Mouse (Mus musculus) E14TG2a.4 (cell line): ENCODE measurements around the gene Bcl9.

Source experiments
- H3K27me3 ChIP-seq: 2 replicates; pipeline ENCODE4 v1.6.1; 2014; ENCODE audit warnings: low read length, control low read depth; ENCODE audit not compliant: insufficient read depth
- H3K36me3 ChIP-seq: 2 replicates; pipeline ENCODE4 v1.6.1; 2014; ENCODE audit warnings: low read length, control low read depth; ENCODE audit not compliant: insufficient read depth
- H3K4me1 ChIP-seq: replicated peaks from 2 replicates; pipeline ENCODE4 v1.6.1; 2014; ENCODE audit warnings: low read depth, low read length, control low read depth
- H3K4me3 ChIP-seq: replicated peaks from 2 replicates; pipeline ENCODE4 v1.5.1; 2014; ENCODE audit warnings: mild to moderate bottlenecking, low read length
- H3K9me3 ChIP-seq: 2 replicates; pipeline ENCODE4 v1.6.1; 2014; ENCODE audit warnings: low read length, control low read depth
- CTCF ChIP-seq: conservative IDR thresholded peaks from 2 replicates; pipeline ENCODE4 v1.5.1; 2014; ENCODE audit warnings: low read length
- NANOG ChIP-seq: IDR thresholded peaks from 2 replicates; pipeline ENCODE4 v1.6.1; 2014; ENCODE audit warnings: borderline replicate concordance, low read length, mixed read lengths
- POU5F1 ChIP-seq: IDR thresholded peaks from 2 replicates; pipeline ENCODE4 v1.6.1; 2014; ENCODE audit warnings: low read length, borderline replicate concordance

Gene Bcl9

DNA sequence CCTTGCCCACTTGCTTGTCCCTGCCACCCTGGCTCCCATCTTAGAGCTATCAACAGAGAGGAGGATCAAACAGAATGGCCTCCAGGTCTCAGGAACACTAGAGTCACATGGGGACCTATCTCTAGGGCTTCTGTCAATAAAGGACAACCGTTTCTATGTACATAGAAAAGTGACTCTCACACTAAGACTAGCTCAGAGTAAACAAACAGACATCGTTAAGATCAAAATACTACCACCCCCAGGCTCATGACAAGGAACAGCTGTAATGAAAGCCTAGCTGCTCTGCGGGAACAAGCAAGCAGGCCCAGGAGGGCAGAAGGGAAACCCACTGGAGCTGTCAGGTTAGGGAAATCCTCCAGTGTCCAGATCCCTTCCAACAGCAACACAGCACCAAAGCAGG lies 82.2 kb downstream of the Bcl9 start:
- Histone ChIP-seq H3K9me3 (no peaks in the 10 kb centered on the region), H3K27me3 (no peaks in the 10 kb centered on the region), H3K4me3 (no peak overlapping the region), H3K36me3 (peaks cover 85% of the 10 kb centered on the region), H3K4me1 (no peaks in the 10 kb centered on the region)
- TF ChIP-seq CTCF: no peak
- no peak for TF ChIP-seq POU5F1
- TF ChIP-seq NANOG: no peak

DNA sequence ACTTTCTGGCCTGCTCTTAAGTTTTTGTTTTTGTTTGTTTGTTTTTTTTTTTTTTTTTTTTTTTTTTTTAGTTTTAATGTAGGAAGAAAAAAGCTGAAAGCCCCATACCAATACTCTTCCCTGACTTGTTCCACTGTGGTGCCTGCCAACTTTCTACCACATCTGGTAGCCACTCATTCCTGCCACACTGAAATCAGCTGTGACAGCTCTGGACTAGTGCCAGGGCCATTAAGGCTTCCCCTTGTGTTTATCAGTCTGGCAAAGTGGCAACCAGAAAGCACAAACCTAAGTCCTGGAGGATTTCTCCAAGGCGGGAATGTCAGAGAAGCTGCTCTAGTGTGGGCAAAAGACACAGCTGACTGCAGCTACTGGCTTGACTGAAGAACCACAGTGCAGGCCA lies 83.3 kb downstream of the Bcl9 start:
- TF ChIP-seq NANOG: no peak

DNA sequence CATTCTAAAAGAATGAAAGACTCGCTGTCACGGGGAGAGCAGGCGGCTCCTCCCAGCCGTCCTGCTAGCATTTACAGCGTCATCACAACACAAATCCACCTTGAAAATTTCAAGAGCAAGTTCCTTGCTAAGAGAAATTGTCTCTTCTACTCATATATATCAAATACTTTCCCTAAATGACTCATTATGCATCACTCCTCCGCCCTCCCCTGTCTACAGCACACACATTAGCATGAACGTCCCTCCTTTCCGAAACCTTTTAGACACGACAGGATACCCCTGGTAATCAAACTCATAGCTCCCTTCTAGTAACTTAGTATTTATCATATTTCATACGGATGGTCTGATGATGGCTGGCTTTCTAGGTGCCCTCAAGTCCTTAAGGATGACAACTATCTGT lies 83.8 kb downstream of the Bcl9 start:
- peaks cover 4% of the 10 kb centered on the region for H3K4me1 ChIP-seq
- peaks cover 86% of the 10 kb centered on the region for H3K36me3 ChIP-seq
- no peak overlapping the region for H3K4me3 ChIP-seq
- no peaks in the 10 kb centered on the region for H3K27me3 ChIP-seq
- no peaks in the 10 kb centered on the region for H3K9me3 ChIP-seq
- TF ChIP-seq POU5F1 (no peak), CTCF (no peak), NANOG (no peak)

More for the DNA sequence above, 83.3 kb downstream of the Bcl9 start:
- Histone ChIP-seq H3K4me1 (no peaks in the 10 kb centered on the region), H3K9me3 (no peaks in the 10 kb centered on the region), H3K4me3 (no peak overlapping the region), H3K36me3 (peaks cover 86% of the 10 kb centered on the region), H3K27me3 (no peaks in the 10 kb centered on the region)

DNA sequence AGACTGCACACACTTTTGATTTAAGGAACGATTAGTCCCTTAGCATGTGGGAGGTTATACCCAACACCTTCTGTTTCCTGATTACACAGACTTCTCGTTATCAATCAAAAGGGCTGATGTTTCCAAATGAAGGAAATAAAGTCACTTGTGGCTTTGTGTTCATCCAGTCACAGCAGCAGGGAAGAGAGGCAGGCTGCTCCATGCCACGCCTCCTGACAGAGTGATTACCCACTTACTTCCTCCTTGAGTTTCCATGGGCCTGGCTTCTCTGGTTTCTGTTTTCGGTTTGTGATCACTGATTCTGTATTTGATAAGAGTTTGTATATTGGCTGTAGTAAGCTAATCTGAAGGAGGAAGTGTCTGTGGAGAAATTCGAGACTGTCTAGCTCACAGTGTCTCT lies 86.5 kb downstream of the Bcl9 start:
- no peaks in the 10 kb centered on the region for H3K27me3 ChIP-seq
- TF ChIP-seq NANOG: no peak
- TF ChIP-seq POU5F1: no peak
- no peak for TF ChIP-seq CTCF
- no peaks in the 10 kb centered on the region for H3K9me3 ChIP-seq

DNA sequence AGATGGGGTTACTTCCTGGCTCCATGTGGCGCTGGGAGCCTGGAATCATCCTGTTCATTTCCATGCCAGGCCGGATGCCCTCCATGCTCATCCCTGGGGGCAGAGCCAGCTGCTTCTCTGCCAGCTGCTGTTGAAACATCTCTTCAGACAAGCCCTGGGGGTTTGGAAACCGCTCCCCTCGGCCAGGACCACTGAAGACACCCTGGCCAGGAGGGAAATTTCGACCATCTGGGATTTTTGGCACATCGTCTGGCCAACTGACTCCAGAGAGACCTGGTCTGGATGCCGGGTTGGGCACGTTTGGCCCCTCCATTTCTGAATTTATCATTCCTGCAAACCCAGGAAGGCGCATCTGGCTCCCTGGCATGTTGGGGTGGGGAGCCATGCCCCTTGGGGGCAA lies 88.4 kb downstream of the Bcl9 start:
- Histone ChIP-seq H3K4me1 (peaks cover 27% of the 10 kb centered on the region), H3K36me3 (peaks cover 97% of the 10 kb centered on the region), H3K4me3 (no peak overlapping the region), H3K27me3 (no peaks in the 10 kb centered on the region), H3K9me3 (no peaks in the 10 kb centered on the region)
- TF ChIP-seq POU5F1 (no peak), CTCF (no peak), NANOG (no peak)

More for the DNA sequence above, 86.5 kb downstream of the Bcl9 start:
- Histone ChIP-seq H3K4me1 (peaks cover 27% of the 10 kb centered on the region), H3K36me3 (peaks cover 97% of the 10 kb centered on the region), H3K4me3 (no peak overlapping the region)

DNA sequence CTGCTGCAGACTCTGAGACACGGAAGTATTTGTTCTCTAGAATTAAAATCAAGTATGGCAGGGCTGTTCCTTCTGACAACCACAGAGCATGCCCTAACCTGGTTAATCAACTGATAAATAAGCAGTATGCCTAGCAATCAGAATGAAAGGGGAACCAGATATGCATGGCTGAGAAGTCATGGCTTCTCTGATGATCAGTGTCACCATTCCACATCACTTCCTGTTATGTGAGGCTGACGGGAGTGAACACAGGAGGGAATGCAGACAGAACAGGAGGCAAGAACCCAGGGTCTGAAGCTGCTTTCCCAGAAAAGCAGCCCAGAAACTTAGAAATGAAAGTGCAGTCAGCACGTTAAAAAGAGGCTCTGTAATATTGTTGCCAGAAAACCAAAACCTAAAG lies 91.2 kb downstream of the Bcl9 start:
- Histone ChIP-seq H3K27me3 (no peaks in the 10 kb centered on the region), H3K4me3 (no peak overlapping the region), H3K4me1 (peaks cover 30% of the 10 kb centered on the region), H3K9me3 (no peaks in the 10 kb centered on the region), H3K36me3 (peaks cover 69% of the 10 kb centered on the region)
- TF ChIP-seq NANOG: no peak
- TF ChIP-seq POU5F1: no peak
- TF ChIP-seq CTCF: no peak

DNA sequence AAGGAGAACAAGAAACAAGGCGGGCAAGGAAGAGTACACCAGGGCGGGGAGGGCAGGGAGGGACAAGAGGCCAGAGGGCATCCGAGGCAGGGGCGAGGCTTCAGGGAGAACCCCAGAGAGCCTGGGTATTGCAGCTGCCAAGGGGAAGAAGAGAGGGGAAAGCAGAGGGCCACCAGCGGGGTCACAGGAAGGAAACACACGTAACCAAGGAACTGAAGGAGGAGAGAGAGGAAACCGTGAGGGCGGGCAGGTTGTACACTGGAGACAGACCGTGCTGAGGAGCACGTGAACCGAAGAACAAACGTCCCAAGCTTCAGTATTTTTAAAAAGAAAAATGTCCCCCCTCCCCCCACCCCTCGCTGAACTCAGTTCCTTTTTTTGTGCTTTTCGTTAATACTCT lies 93.8 kb downstream of the Bcl9 start:
- Histone ChIP-seq H3K36me3 (peaks cover 44% of the 10 kb centered on the region), H3K9me3 (no peaks in the 10 kb centered on the region), H3K4me1 (peaks cover 34% of the 10 kb centered on the region), H3K4me3 (no peak overlapping the region), H3K27me3 (0 out of 2 replicates have a peak, but pooled peaks cover 3% of the 10 kb centered on the region)
- no peak for TF ChIP-seq CTCF
- no peak for TF ChIP-seq NANOG
- TF ChIP-seq POU5F1: no peak

DNA sequence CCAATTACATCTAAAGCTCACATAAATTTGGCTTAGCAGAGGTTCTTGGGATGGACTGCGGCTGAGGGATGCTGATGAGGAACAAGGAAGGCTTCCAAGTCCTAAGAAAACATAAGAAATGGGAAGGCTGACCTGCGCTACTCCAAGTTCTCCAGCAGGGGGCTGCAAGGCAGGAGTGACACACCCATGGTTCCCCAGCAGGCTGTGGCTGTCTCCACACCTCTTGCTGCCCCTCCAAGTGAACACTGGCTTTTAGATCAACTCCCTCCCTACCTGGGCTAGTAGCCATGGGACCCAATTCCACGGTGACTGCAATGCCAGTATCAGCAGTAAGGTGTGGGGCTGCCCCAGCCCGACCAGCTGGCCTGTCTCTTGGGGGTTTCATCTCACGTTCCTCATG lies 95.8 kb downstream of the Bcl9 start:
- no peak overlapping the region for H3K4me3 ChIP-seq
- peaks cover 15% of the 10 kb centered on the region for H3K4me1 ChIP-seq
- TF ChIP-seq CTCF (peak; percentile 81), NANOG (no peak), POU5F1 (no peak)
- no peaks in the 10 kb centered on the region for H3K9me3 ChIP-seq
- 0 out of 2 replicates have a peak, but pooled peaks cover 3% of the 10 kb centered on the region for H3K27me3 ChIP-seq
- H3K36me3 ChIP-seq: peaks cover 25% of the 10 kb centered on the region

DNA sequence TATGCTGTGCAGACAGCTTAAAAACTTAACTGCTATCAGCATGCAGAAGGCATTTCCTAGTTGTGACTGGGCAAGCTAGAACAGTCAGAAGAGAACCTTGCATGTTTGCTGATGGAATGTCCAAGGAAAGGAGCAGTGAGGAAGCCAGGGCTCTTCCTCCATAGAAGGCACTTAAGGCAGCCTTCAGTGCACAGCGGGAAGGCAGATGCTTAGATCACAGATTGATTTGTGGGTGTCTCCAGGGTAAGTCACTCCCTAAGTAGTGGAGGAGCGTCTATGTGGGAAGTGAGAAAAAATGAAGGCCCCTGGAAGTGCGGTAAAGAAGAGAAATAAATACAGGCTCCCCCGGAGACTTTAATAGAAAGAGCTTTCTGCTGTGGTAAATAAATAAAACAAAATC lies 98.5 kb downstream of the Bcl9 start:
- Histone ChIP-seq H3K4me1 (peaks cover 11% of the 10 kb centered on the region), H3K4me3 (no peak overlapping the region), H3K36me3 (no peaks in the 10 kb centered on the region; the same call in 1 of the 2 replicates), H3K9me3 (no peaks in the 10 kb centered on the region), H3K27me3 (0 out of 2 replicates have a peak, but pooled peaks cover 3% of the 10 kb centered on the region)
- TF ChIP-seq POU5F1 (no peak), CTCF (no peak), NANOG (peak; percentile 20; the same call in 1 of the 2 replicates)

DNA sequence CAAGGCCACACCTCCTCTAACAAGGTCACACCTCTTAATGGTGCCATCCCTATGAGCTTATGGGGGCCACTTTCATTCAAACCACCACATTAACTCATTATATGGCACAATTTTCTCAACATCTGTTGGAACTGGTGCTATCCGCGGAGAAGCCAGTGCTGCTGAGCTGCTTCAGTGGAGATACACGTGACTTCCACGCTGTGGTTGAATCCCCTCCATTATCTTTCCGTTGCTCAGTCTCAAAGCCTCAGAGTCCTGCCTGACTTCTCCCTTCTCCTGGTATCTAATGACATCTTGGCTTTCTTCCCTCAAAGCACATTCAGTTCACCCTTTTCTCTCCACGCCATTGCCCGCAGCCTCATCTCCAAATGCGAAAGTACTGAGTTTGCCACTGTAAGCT lies 101.1 kb downstream of the Bcl9 start:
- peaks cover 11% of the 10 kb centered on the region for H3K9me3 ChIP-seq

More for the DNA sequence above, 101.1 kb downstream of the Bcl9 start:
- TF ChIP-seq CTCF: no peak
- TF ChIP-seq NANOG: no peak
- no peak for TF ChIP-seq POU5F1
- Histone ChIP-seq H3K27me3 (0 out of 2 replicates have a peak, but pooled peaks cover 3% of the 10 kb centered on the region), H3K36me3 (no peaks in the 10 kb centered on the region), H3K4me1 (peaks cover 8% of the 10 kb centered on the region; the same call in 1 of the 2 replicates), H3K4me3 (no peak overlapping the region)
